Mouse (Mus musculus): ENCODE measurements around the gene Gpr155. TPM values are rescaled to one million over a fixed set of nuclear protein-coding genes. Genes with fewer than 3 reads are reported as not detected.
A peak's percentile ranks its signal among the peaks of the same experiment; 100 is the strongest.

Gene Gpr155
- 10 to 100 TPM in 13 of 26 experiments, 1 to 10 TPM in 12, under 1 TPM in 1; 0.92 to 41.5 (median 9.7) TPM for total RNA-seq (2018; cell fraction: chromatin; rRNA removed)
- 10 to 100 TPM in 19 of 26 experiments, 1 to 10 TPM in 7; 4.9 to 42.8 (median 16.9) TPM for total RNA-seq (2018; cell fraction: cytosol; rRNA removed)
- total RNA-seq (2018; cell fraction: nucleus; rRNA removed): 10 to 100 TPM in 22 of 26 experiments, 1 to 10 TPM in 4; 7.0 to 51.5 (median 14.7) TPM
- 3.1 to 33.1 TPM (median 20.6 TPM) in 3 replicates for polyA plus RNA-seq (2018)

DNA sequence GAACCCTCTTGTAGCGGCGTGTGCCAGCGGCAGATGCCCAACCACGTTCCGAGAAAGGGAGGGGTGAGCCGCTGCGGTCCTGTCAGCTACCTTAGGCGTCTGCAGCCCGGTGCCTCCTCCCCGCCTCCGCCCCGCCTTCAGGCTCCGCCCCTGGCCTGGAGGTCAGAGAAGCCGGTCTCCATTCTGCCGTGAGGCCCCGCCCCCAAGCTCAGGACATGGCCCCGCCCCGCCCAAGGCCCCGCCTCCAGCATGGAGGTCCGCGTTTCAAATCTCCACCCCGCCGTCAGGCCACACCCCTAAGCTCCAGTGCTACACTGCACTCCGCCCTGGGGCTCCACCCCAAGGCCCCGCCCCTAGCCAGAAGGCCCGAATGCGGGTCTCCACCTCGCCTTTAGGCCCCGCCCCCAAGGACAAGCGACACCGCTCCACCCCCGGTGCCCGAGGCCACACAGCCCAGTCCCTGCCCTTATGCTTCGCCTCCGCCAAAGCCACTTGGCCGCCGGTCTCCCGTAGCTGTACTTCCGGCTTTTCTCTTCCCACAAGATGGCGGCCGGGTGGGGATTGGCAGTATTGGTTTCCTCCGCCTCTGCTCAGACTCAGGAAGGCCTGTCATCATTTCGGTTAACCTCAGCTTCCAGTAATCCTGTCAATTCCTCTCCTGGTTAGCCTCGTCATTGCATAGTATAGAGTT is at the start of gene Gpr155:
Gpr155 (minus strand) TSS at position 217 of the 691 bp plus-strand sequence.
- Histone ChIP-seq H3K36me3 (ENCODE audit: inconsistent target) (peaks cover 11% of the 10 kb centered on the region), H3K27ac (peak within 1 kb of the TSS; percentile 55), H3K4me3 (ENCODE audit: inconsistent target) (peak within 1 kb of the TSS; percentile 43), H3K79me2 (ENCODE audit: inconsistent target) (peaks cover 22% of the 10 kb centered on the region)
- WGBS (ENCODE audit: missing documents): under 1% methylated on average over 42 of the region's 44 CpGs

GRCm38 (mm10) chr2:73435847-73436246 is 49.5 kb upstream of the Gpr155 start:
- 100% methylated on average over 2 of the region's 2 CpGs for WGBS (ENCODE audit: missing documents)
- Histone ChIP-seq H3K79me2 (ENCODE audit: inconsistent target) (peaks cover 11% of the 10 kb centered on the region; the same call in 1 of the 2 replicates), H3K4me3 (ENCODE audit: inconsistent target) (no peak overlapping the region), H3K36me3 (ENCODE audit: inconsistent target) (peaks cover 95% of the 10 kb centered on the region), H3K27ac (no peak overlapping the region)

DNA sequence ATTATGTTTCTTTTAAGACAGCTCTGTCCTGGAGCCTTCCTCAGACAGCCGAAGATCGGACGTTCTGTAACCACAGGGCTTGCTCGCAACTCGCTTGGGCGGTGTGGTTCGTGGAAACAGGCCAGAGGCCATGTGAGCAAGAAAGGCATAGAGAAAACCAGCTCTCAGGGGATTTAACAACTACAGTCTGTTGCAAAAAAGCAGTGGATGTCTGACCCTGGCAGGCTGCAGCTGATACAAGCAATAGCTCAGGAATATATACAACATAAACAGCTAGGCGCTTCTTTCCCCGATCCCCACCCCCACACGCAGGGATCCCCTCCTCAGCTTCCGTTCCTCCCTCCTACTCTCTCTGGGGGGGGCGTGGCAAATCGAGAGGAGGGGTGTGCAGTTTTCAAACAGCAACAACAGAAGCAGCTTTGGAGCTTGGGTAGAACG is 45.6 kb upstream of the Gpr155 start:
- 90% methylated on average over 14 of the region's 14 CpGs for WGBS (ENCODE audit: missing documents)
- Histone ChIP-seq H3K4me3 (ENCODE audit: inconsistent target) (no peak overlapping the region), H3K79me2 (ENCODE audit: inconsistent target) (no peaks in the 10 kb centered on the region), H3K27ac (no peak overlapping the region), H3K36me3 (ENCODE audit: inconsistent target) (peaks cover 57% of the 10 kb centered on the region)

DNA sequence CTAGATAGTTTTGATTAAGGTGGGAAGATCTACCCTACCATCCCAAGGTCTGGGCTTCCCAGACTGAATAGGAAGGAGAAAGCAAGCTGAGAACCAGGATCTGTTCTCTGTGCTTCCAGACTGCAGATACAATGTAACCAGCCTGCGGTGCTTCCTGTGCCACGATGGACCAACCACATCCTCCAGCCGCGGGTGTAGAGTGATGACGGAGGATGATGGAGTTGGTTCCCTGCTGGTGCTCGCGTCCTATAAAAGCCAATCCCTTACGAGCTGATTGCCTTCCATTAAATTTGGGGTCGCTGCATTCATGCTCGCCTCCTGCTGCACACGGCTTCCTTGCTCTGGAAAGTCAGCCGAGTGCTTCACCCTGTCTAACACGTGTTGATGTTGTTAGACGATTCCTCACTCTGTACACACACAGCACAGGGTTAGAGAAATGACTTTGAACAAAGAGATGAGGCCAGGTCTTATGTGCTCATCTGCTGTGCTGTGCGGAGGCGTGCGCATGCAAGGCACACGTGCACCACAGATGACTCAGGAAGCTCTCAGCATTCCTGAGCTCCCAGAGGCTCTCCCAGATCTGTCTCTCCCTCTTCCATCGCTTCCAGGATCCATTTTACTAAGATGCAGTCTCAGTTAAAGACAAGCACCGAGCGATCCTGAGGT is 42.6 kb upstream of the Gpr155 start:
- H3K79me2 ChIP-seq (ENCODE audit: inconsistent target): no peaks in the 10 kb centered on the region
- peaks cover 28% of the 10 kb centered on the region for H3K36me3 ChIP-seq (ENCODE audit: inconsistent target)
- 70% methylated on average over 21 of the region's 21 CpGs for WGBS (ENCODE audit: missing documents)
- no peak overlapping the region for H3K4me3 ChIP-seq (ENCODE audit: inconsistent target)
- H3K27ac ChIP-seq: no peak overlapping the region

DNA sequence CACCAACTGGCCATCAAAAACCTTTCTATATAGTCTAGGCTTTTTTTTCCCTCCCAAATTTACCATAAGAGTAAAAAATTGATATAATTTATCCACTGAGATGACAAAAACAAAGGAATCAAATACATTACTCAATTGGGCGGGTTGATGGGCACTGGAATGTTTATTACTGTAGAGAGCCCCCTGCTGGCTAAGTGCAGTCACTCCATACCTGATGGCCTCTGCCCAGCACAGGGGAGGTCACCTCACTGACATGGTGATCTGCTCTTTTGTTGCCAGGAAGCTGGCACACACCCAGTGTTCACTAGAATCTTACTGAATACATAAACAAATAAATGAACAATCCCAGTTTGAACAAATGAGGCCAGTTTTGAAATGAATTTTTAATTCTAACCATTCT is 40.9 kb upstream of the Gpr155 start:
- peaks cover 14% of the 10 kb centered on the region for H3K36me3 ChIP-seq (ENCODE audit: inconsistent target)
- no peaks in the 10 kb centered on the region for H3K79me2 ChIP-seq (ENCODE audit: inconsistent target)
- 23% methylated on average over 1 of the region's 1 CpGs for WGBS (ENCODE audit: missing documents)
- H3K27ac ChIP-seq: no peak overlapping the region
- H3K4me3 ChIP-seq (ENCODE audit: inconsistent target): no peak overlapping the region

DNA sequence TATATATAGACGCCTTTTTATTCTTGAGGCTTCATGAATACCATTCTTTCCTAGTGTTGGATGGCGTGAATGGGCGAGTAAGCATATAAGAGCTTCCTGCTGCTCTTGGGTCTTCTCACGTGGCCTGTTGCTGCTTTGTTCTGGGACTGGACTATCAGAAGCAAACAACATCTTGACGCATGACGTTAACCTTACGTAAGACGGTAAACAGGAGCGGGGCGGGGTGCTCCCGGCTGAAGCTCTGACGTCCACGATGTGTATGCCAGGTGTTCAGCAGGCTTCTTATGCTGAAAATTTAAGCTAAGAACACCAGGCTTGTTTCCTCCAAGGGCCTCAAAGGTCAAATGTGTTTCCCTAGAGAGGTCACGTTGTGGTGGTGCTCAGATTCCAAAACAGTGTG is 39.5 kb upstream of the Gpr155 start:
- no peaks in the 10 kb centered on the region for H3K36me3 ChIP-seq (ENCODE audit: inconsistent target)
- no peak overlapping the region for H3K4me3 ChIP-seq (ENCODE audit: inconsistent target)
- WGBS (ENCODE audit: missing documents): 90% methylated on average over 14 of the region's 14 CpGs
- H3K79me2 ChIP-seq (ENCODE audit: inconsistent target): no peaks in the 10 kb centered on the region
- H3K27ac ChIP-seq: no peak overlapping the region

DNA sequence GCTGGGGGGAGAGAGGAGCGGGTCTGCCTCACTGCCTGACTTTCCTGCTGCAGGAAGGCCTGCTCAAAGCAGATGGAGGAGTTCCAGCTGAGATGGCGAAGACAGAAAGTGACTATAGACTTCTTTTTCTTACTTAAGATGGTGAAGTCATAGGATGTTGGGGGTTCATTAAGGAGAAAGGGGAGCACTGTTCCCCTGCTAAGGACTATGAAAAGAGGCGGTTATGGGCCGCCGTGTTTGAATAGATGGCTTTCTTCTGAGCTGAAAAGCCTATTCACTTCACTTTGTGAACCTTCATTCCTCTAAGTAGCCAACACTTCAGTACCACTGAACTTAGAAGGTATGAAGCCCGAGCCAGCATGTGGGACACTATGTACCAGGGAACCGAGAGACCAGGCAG is 33.4 kb upstream of the Gpr155 start:
- Histone ChIP-seq H3K36me3 (ENCODE audit: inconsistent target) (no peaks in the 10 kb centered on the region), H3K79me2 (ENCODE audit: inconsistent target) (no peaks in the 10 kb centered on the region), H3K4me3 (ENCODE audit: inconsistent target) (no peak overlapping the region), H3K27ac (no peak overlapping the region)
- WGBS (ENCODE audit: missing documents): 74% methylated on average over 7 of the region's 7 CpGs

DNA sequence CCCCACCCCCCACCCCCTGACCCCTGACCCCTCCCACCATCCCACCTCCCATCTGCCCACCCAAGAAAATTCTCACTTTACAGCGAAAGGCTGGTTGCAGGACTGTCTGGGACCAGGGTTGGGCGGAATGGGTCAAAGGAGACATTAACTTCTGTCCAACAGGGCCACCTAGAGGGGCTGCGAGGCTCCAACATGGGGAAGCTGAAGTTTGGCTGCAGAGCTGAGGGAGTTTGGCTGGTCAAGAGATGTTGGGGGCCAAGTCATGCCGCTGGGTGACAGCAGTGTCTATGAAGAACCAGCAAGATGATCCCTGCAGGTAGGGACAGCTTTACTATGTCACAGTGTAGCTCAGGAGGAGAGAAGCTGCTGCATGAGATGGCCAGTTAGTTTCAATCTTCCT is 32.9 kb upstream of the Gpr155 start:
- H3K27ac ChIP-seq: no peak overlapping the region
- H3K79me2 ChIP-seq (ENCODE audit: inconsistent target): no peaks in the 10 kb centered on the region
- WGBS (ENCODE audit: missing documents): 40% methylated on average over 2 of the region's 4 CpGs
- no peak overlapping the region for H3K4me3 ChIP-seq (ENCODE audit: inconsistent target)
- H3K36me3 ChIP-seq (ENCODE audit: inconsistent target): no peaks in the 10 kb centered on the region

DNA sequence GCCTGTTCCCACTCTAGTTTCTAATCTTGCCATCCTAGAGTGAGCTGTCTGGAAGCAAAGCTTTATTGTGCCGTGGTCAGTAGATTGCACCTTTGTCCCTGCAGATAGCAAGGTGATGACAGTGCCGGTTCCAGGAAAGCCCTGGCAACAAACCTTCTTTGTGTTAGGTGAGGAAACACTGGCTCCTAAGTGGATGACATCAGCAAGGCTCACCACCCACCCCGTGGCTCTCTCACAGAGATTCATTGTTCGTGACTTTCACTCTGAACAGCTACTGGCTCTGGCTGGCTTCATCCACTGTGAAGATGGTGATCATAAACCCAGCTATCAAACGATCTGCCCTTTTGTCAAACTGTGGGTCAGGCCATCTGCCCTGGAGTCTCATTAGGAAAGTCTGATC is 29.5 kb upstream of the Gpr155 start:
- Histone ChIP-seq H3K27ac (no peak overlapping the region), H3K36me3 (ENCODE audit: inconsistent target) (no peaks in the 10 kb centered on the region), H3K4me3 (ENCODE audit: inconsistent target) (no peak overlapping the region), H3K79me2 (ENCODE audit: inconsistent target) (no peaks in the 10 kb centered on the region)
- WGBS (ENCODE audit: missing documents): 68% methylated on average over 5 of the region's 5 CpGs

GRCm38 (mm10) chr2:73410076-73410475 is 23.7 kb upstream of the Gpr155 start:
- Histone ChIP-seq H3K27ac (no peak overlapping the region), H3K4me3 (ENCODE audit: inconsistent target) (no peak overlapping the region), H3K36me3 (ENCODE audit: inconsistent target) (no peaks in the 10 kb centered on the region), H3K79me2 (ENCODE audit: inconsistent target) (no peaks in the 10 kb centered on the region)
- WGBS (ENCODE audit: missing documents): 96% methylated on average over 8 of the region's 8 CpGs

- Histone ChIP-seq H3K27ac (no peak overlapping the region), H3K4me3 (ENCODE audit: inconsistent target) (no peak overlapping the region), H3K36me3 (ENCODE audit: inconsistent target) (no peaks in the 10 kb centered on the region), H3K79me2 (ENCODE audit: inconsistent target) (no peaks in the 10 kb centered on the region)
- 86% methylated on average over 4 of the region's 4 CpGs for WGBS (ENCODE audit: missing documents)
Measured at GRCm38 (mm10) chr2:73407662-73408061, 21.3 kb upstream of the Gpr155 start.

DNA sequence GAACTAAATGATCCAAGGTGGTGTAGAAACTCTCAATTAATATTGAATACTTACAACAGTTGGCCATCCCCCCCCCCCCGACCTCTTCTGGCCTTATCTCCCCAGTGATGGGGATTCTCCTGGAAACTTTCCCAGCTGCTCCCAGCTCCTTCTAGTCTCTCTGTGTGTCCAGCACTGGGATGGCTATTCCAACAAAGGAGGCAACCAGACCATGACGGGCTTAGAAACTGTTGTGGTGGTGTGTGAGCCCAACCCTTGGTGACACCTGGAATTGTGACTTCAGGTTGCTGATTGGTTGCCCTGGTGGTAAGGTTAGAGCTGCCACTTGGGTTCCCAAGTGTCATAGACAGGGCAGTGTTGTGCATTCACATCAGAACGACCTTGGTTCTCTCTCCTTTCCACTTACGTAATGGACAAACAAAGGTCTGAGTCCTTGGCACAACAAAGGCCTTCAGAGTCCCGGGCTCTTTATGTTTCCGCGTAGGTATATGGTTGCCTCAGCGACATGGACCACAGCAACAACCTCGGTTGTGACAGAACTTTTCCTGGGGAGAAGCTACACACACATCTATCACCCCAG is 20.1 kb upstream of the Gpr155 start:
- no peak overlapping the region for H3K27ac ChIP-seq
- H3K36me3 ChIP-seq (ENCODE audit: inconsistent target): no peaks in the 10 kb centered on the region
- 94% methylated on average over 9 of the region's 9 CpGs for WGBS (ENCODE audit: missing documents)
- no peak overlapping the region for H3K4me3 ChIP-seq (ENCODE audit: inconsistent target)
- H3K79me2 ChIP-seq (ENCODE audit: inconsistent target): no peaks in the 10 kb centered on the region

DNA sequence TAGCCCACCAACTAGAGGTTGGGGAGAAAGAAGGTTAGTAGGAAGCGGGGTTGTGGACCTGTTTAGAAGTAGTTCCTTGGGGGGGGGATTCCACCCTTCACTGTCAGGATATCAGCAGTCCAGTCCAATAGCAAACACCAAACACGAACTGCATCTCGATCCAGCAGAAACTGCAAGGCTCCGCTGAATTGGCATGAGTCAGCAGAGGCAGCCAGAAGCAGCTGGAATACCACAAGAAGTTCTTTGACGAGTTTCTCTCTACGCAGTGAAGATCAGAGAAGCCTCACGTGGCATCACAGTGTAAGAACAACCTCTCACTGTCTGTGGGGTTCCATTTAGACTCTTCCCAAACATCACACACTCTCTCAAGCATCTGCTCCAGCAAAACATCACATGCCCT is 18.6 kb upstream of the Gpr155 start:
- H3K27ac ChIP-seq: no peak overlapping the region
- no peaks in the 10 kb centered on the region for H3K36me3 ChIP-seq (ENCODE audit: inconsistent target)
- H3K79me2 ChIP-seq (ENCODE audit: inconsistent target): no peaks in the 10 kb centered on the region
- WGBS (ENCODE audit: missing documents): 84% methylated on average over 5 of the region's 7 CpGs
- no peak overlapping the region for H3K4me3 ChIP-seq (ENCODE audit: inconsistent target)

DNA sequence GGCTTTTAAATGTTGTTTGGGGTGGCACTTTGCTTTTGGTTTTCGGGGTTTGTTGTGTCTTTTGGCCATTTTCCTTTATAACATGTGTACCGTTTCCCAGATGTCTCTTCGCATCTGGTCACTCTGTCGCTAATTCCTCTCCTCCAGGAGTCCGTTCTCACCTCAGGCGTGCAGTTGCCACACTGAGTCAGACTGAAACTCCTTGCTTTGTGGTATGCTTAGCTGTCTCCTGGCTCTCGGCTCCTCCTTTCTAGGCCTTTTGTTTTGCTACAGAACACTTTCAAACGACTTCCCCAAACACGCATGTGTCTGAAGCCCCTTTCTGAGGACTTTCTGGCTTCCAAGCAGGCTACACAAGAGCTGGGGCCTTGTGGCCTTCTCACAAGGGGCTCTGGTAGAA is 18.1 kb upstream of the Gpr155 start:
- no peaks in the 10 kb centered on the region for H3K36me3 ChIP-seq (ENCODE audit: inconsistent target)

More for the DNA sequence above, 18.1 kb upstream of the Gpr155 start:
- Histone ChIP-seq H3K27ac (no peak overlapping the region), H3K79me2 (ENCODE audit: inconsistent target) (no peaks in the 10 kb centered on the region), H3K4me3 (ENCODE audit: inconsistent target) (no peak overlapping the region)
- WGBS (ENCODE audit: missing documents): 79% methylated on average over 9 of the region's 9 CpGs
